Mouse (Mus musculus): Measurements from ENCODE around the gene Col4a1. TPM values are rescaled to one million over a fixed set of nuclear protein-coding genes. Genes with fewer than 3 reads are reported as not detected.

The Col4a1 gene
- polyA plus RNA-seq, 1 experiment from 2014 or later = 136 TPM

- H3K27me3 ChIP-seq (replicated peaks; ENCODE audit: control insufficient read depth, insufficient read depth, low read length) = no peaks in the 10 kb centered on the region
- no peak for ATAC-seq
- 0 out of 2 replicates have a peak, but pooled peaks cover 3% of the 10 kb centered on the region for H3K4me1 ChIP-seq (ENCODE audit: control insufficient read depth, insufficient read depth, low read length)
- H3K9ac ChIP-seq (ENCODE audit: low read depth, low read length) = no peak overlapping the region
- WGBS = 73% methylated on average over 3 of the region's 3 CpGs
- no peak overlapping the region for H3K4me3 ChIP-seq (ENCODE audit: low read length)
- H3K36me3 ChIP-seq (ENCODE audit: control insufficient read depth, insufficient read depth, low read length) = no peaks in the 10 kb centered on the region
- no peak overlapping the region for H3K4me2 ChIP-seq (ENCODE audit: low read depth, low read length)
- no peak overlapping the region for H3K27ac ChIP-seq (ENCODE audit: low read length)
- no peaks in the 10 kb centered on the region for H3K9me3 ChIP-seq (ENCODE audit: control insufficient read depth, low read length)
Observed at GRCm38 (mm10) chr8:11179869-11180268, 132.8 kb downstream of the Col4a1 start.

- no peak overlapping the region for H3K27ac ChIP-seq (ENCODE audit: low read length)
- H3K4me3 ChIP-seq (ENCODE audit: low read length) = no peak overlapping the region
- no peaks in the 10 kb centered on the region for H3K4me1 ChIP-seq (ENCODE audit: control insufficient read depth, insufficient read depth, low read length)
- WGBS = 57% methylated on average over 7 of the region's 7 CpGs
- H3K9me3 ChIP-seq (ENCODE audit: control insufficient read depth, low read length) = no peaks in the 10 kb centered on the region
- no peak overlapping the region for H3K9ac ChIP-seq (ENCODE audit: low read depth, low read length)
- no peak overlapping the region for H3K4me2 ChIP-seq (ENCODE audit: low read depth, low read length)
- 0 out of 2 replicates have a peak, but pooled peaks have one; percentile 25 for ATAC-seq
- H3K36me3 ChIP-seq (ENCODE audit: control insufficient read depth, insufficient read depth, low read length) = no peaks in the 10 kb centered on the region
- H3K27me3 ChIP-seq (replicated peaks; ENCODE audit: control insufficient read depth, insufficient read depth, low read length) = no peaks in the 10 kb centered on the region
Observed at GRCm38 (mm10) chr8:11176393-11176792, 136.2 kb downstream of the Col4a1 start.

GRCm38 (mm10) chr8:11173284-11174191 lies 139.1 kb downstream of the Col4a1 start:
- Histone ChIP-seq H3K9ac (ENCODE audit: low read depth, low read length) (no peak overlapping the region), H3K27me3 (replicated peaks; ENCODE audit: control insufficient read depth, insufficient read depth, low read length) (no peaks in the 10 kb centered on the region)
- peak; percentile 77 for ATAC-seq

GRCm38 (mm10) chr8:11171526-11171925 lies 141.1 kb downstream of the Col4a1 start:
- Histone ChIP-seq H3K4me1 (ENCODE audit: control insufficient read depth, insufficient read depth, low read length) (no peaks in the 10 kb centered on the region), H3K27me3 (replicated peaks; ENCODE audit: control insufficient read depth, insufficient read depth, low read length) (no peaks in the 10 kb centered on the region), H3K36me3 (ENCODE audit: control insufficient read depth, insufficient read depth, low read length) (no peaks in the 10 kb centered on the region), H3K9ac (ENCODE audit: low read depth, low read length) (no peak overlapping the region), H3K4me3 (ENCODE audit: low read length) (no peak overlapping the region), H3K9me3 (ENCODE audit: control insufficient read depth, low read length) (no peaks in the 10 kb centered on the region), H3K4me2 (ENCODE audit: low read depth, low read length) (no peak overlapping the region), H3K27ac (ENCODE audit: low read length) (no peak overlapping the region)
- no peak for ATAC-seq
- 69% methylated on average over 7 of the region's 7 CpGs for WGBS

More at GRCm38 (mm10) chr8:11173284-11174191, 139.1 kb downstream of the Col4a1 start:
- Histone ChIP-seq H3K27ac (ENCODE audit: low read length) (no peak overlapping the region), H3K4me1 (ENCODE audit: control insufficient read depth, insufficient read depth, low read length) (no peaks in the 10 kb centered on the region), H3K4me3 (ENCODE audit: low read length) (no peak overlapping the region), H3K4me2 (ENCODE audit: low read depth, low read length) (no peak overlapping the region), H3K9me3 (ENCODE audit: control insufficient read depth, low read length) (no peaks in the 10 kb centered on the region), H3K36me3 (ENCODE audit: control insufficient read depth, insufficient read depth, low read length) (no peaks in the 10 kb centered on the region)
- 70% methylated on average over 17 of the region's 17 CpGs for WGBS

GRCm38 (mm10) chr8:11169383-11169782 lies 143.2 kb downstream of the Col4a1 start:
- Histone ChIP-seq H3K27me3 (replicated peaks; ENCODE audit: control insufficient read depth, insufficient read depth, low read length) (no peaks in the 10 kb centered on the region), H3K4me1 (ENCODE audit: control insufficient read depth, insufficient read depth, low read length) (no peaks in the 10 kb centered on the region), H3K9ac (ENCODE audit: low read depth, low read length) (no peak overlapping the region), H3K9me3 (ENCODE audit: control insufficient read depth, low read length) (no peaks in the 10 kb centered on the region), H3K36me3 (ENCODE audit: control insufficient read depth, insufficient read depth, low read length) (no peaks in the 10 kb centered on the region), H3K4me3 (ENCODE audit: low read length) (no peak overlapping the region), H3K27ac (ENCODE audit: low read length) (no peak overlapping the region), H3K4me2 (ENCODE audit: low read depth, low read length) (no peak overlapping the region)
- 67% methylated on average over 2 of the region's 2 CpGs for WGBS
- no peak for ATAC-seq

- no peak for ATAC-seq
- Histone ChIP-seq H3K4me1 (ENCODE audit: control insufficient read depth, insufficient read depth, low read length) (no peaks in the 10 kb centered on the region), H3K27ac (ENCODE audit: low read length) (no peak overlapping the region), H3K4me3 (ENCODE audit: low read length) (no peak overlapping the region), H3K4me2 (ENCODE audit: low read depth, low read length) (no peak overlapping the region), H3K9me3 (ENCODE audit: control insufficient read depth, low read length) (no peaks in the 10 kb centered on the region), H3K27me3 (replicated peaks; ENCODE audit: control insufficient read depth, insufficient read depth, low read length) (no peaks in the 10 kb centered on the region), H3K9ac (ENCODE audit: low read depth, low read length) (no peak overlapping the region), H3K36me3 (ENCODE audit: control insufficient read depth, insufficient read depth, low read length) (no peaks in the 10 kb centered on the region)
- 89% methylated on average over 3 of the region's 3 CpGs for WGBS
Observed at GRCm38 (mm10) chr8:11168780-11169179, 143.8 kb downstream of the Col4a1 start.

GRCm38 (mm10) chr8:11167955-11168354 lies 144.7 kb downstream of the Col4a1 start:
- Histone ChIP-seq H3K27me3 (replicated peaks; ENCODE audit: control insufficient read depth, insufficient read depth, low read length) (no peaks in the 10 kb centered on the region), H3K9ac (ENCODE audit: low read depth, low read length) (no peak overlapping the region), H3K27ac (ENCODE audit: low read length) (no peak overlapping the region), H3K36me3 (ENCODE audit: control insufficient read depth, insufficient read depth, low read length) (no peaks in the 10 kb centered on the region), H3K4me2 (ENCODE audit: low read depth, low read length) (no peak overlapping the region), H3K4me1 (ENCODE audit: control insufficient read depth, insufficient read depth, low read length) (no peaks in the 10 kb centered on the region), H3K4me3 (ENCODE audit: low read length) (no peak overlapping the region), H3K9me3 (ENCODE audit: control insufficient read depth, low read length) (no peaks in the 10 kb centered on the region)
- 74% methylated on average over 9 of the region's 9 CpGs for WGBS
- ATAC-seq = no peak

- Histone ChIP-seq H3K9ac (ENCODE audit: low read depth, low read length) (no peak overlapping the region), H3K9me3 (ENCODE audit: control insufficient read depth, low read length) (no peaks in the 10 kb centered on the region), H3K4me2 (ENCODE audit: low read depth, low read length) (no peak overlapping the region), H3K27ac (ENCODE audit: low read length) (no peak overlapping the region), H3K27me3 (replicated peaks; ENCODE audit: control insufficient read depth, insufficient read depth, low read length) (no peaks in the 10 kb centered on the region), H3K4me3 (ENCODE audit: low read length) (no peak overlapping the region), H3K36me3 (ENCODE audit: control insufficient read depth, insufficient read depth, low read length) (no peaks in the 10 kb centered on the region), H3K4me1 (ENCODE audit: control insufficient read depth, insufficient read depth, low read length) (no peaks in the 10 kb centered on the region)
- no peak for ATAC-seq
- WGBS = 43% methylated on average over 4 of the region's 4 CpGs
Observed at GRCm38 (mm10) chr8:11165592-11165991, 147.0 kb downstream of the Col4a1 start.

- Histone ChIP-seq H3K36me3 (ENCODE audit: control insufficient read depth, insufficient read depth, low read length) (no peaks in the 10 kb centered on the region), H3K9me3 (ENCODE audit: control insufficient read depth, low read length) (no peaks in the 10 kb centered on the region), H3K4me3 (ENCODE audit: low read length) (no peak overlapping the region), H3K4me2 (ENCODE audit: low read depth, low read length) (no peak overlapping the region), H3K4me1 (ENCODE audit: control insufficient read depth, insufficient read depth, low read length) (no peaks in the 10 kb centered on the region), H3K27ac (ENCODE audit: low read length) (no peak overlapping the region), H3K27me3 (replicated peaks; ENCODE audit: control insufficient read depth, insufficient read depth, low read length) (no peaks in the 10 kb centered on the region), H3K9ac (ENCODE audit: low read depth, low read length) (no peak overlapping the region)
- WGBS = 85% methylated on average over 2 of the region's 2 CpGs
- no peak for ATAC-seq
Observed at GRCm38 (mm10) chr8:11156319-11156692, 156.3 kb downstream of the Col4a1 start.
